Mouse (Mus musculus): ENCODE results near the gene Cd3d. TPM values are rescaled to one million over a fixed set of nuclear protein-coding genes. Genes with fewer than 3 reads are reported as not detected.

Cd3d gene
- polyA plus RNA-seq, 1 experiment from 2014 or later: 30.7 TPM

Other genes with a start within 250 kb of the Cd3d start
- gene Phldb1, start 246.6 kb upstream of the Cd3d start, polyA plus RNA-seq (2015; fragmentation: Nextera tagmentation; extraction: Ambion mirVana): 25.9 and 30.4 TPM in 2 replicates
- 120 and 132 TPM in 2 replicates for gene Arcn1, start 213.9 kb upstream of the Cd3d start, polyA plus RNA-seq (2015; fragmentation: Nextera tagmentation; extraction: Ambion mirVana)
- 56.9 and 65.2 TPM in 2 replicates for gene Ift46, start 213.9 kb upstream of the Cd3d start, polyA plus RNA-seq (2015; fragmentation: Nextera tagmentation; extraction: Ambion mirVana)
- gene Tmem25, start 182.5 kb upstream of the Cd3d start, polyA plus RNA-seq (2015; fragmentation: Nextera tagmentation; extraction: Ambion mirVana): 2.7 TPM in 2 replicates
- gene Ttc36, start 178.7 kb upstream of the Cd3d start, polyA plus RNA-seq (2015; fragmentation: Nextera tagmentation; extraction: Ambion mirVana): 0.39 and 1.1 TPM in 2 replicates
- gene Kmt2a, start 100.5 kb upstream of the Cd3d start, polyA plus RNA-seq (2015; fragmentation: Nextera tagmentation; extraction: Ambion mirVana): 7.7 and 8.2 TPM in 2 replicates
- 1,180 and 1,367 TPM in 2 replicates for gene Atp5l, start 61.0 kb upstream of the Cd3d start, polyA plus RNA-seq (2015; fragmentation: Nextera tagmentation; extraction: Ambion mirVana)
- gene Ube4a, start 16.2 kb upstream of the Cd3d start, polyA plus RNA-seq (2015; fragmentation: Nextera tagmentation; extraction: Ambion mirVana): 16.8 and 17.7 TPM in 2 replicates
- gene Cd3g, start 1.4 kb upstream of the Cd3d start, polyA plus RNA-seq (2015; fragmentation: Nextera tagmentation; extraction: Ambion mirVana): 37.6 and 99.6 TPM in 2 replicates
- 25.0 and 71.7 TPM in 2 replicates for gene Cd3e, start 27.8 kb downstream of the Cd3d start, polyA plus RNA-seq (2015; fragmentation: Nextera tagmentation; extraction: Ambion mirVana)
- 4.2 and 6.1 TPM in 2 replicates for gene Mpzl2, start 58.0 kb downstream of the Cd3d start, polyA plus RNA-seq (2015; fragmentation: Nextera tagmentation; extraction: Ambion mirVana)
- 1.5 and 1.9 TPM in 2 replicates for gene Mpzl3, start 73.4 kb downstream of the Cd3d start, polyA plus RNA-seq (2015; fragmentation: Nextera tagmentation; extraction: Ambion mirVana)
- 0.41 and 0.87 TPM in 2 replicates for gene Jaml, start 97.4 kb downstream of the Cd3d start, polyA plus RNA-seq (2015; fragmentation: Nextera tagmentation; extraction: Ambion mirVana)
- gene Scn2b, start 136.0 kb downstream of the Cd3d start, polyA plus RNA-seq (2015; fragmentation: Nextera tagmentation; extraction: Ambion mirVana): 1.3 and 2.3 TPM in 2 replicates
- gene Scn4b, start 156.6 kb downstream of the Cd3d start, polyA plus RNA-seq (2015; fragmentation: Nextera tagmentation; extraction: Ambion mirVana): 0.75 and 1.6 TPM in 2 replicates
- 0.13 TPM in 1 of 2 replicates, not detected in the other for gene BC049352, start 200.2 kb downstream of the Cd3d start, polyA plus RNA-seq (2015; fragmentation: Nextera tagmentation; extraction: Ambion mirVana)
- 0.79 and 1.4 TPM in 2 replicates for gene Tmprss4, start 222.3 kb downstream of the Cd3d start, polyA plus RNA-seq (2015; fragmentation: Nextera tagmentation; extraction: Ambion mirVana)

Measured in heart, embryonic 16.5 days (tissue).